Mouse (Mus musculus): Measurements from ENCODE around the gene Ptges. TPM values are rescaled to one million over a fixed set of nuclear protein-coding genes. Genes with fewer than 3 reads are reported as not detected.

Gene Ptges
- total and polyA plus RNA-seq, 2 experiments from 2014 or later: 1.1 to 1.2 TPM

- TF ChIP-seq CTCF (IDR thresholded peaks at IDR 0.05; ENCODE audit: low read depth) (no peak), EP300 (IDR thresholded peaks at IDR 0.05; ENCODE audit: low read depth) (no peak)
- H3K27me3 ChIP-seq (ENCODE audit: control insufficient read depth, insufficient read depth, low read length): no peaks in the 10 kb centered on the region
- WGBS: 63% methylated on average over 3 of the region's 3 CpGs
- H3K4me3 ChIP-seq (ENCODE audit: low read depth, low read length): no peak overlapping the region
- ATAC-seq (ENCODE audit: insufficient read depth, low read depth): no peak
- no peak overlapping the region for H3K4me2 ChIP-seq (ENCODE audit: low read depth, low read length)
- H3K9ac ChIP-seq (replicated peaks; ENCODE audit: low read depth, low read length): no peak overlapping the region
- H3K36me3 ChIP-seq (replicated peaks; ENCODE audit: control insufficient read depth, insufficient read depth, low read length): no peaks in the 10 kb centered on the region
- no peaks in the 10 kb centered on the region for H3K9me3 ChIP-seq (replicated peaks; ENCODE audit: control insufficient read depth, low read length)
- no peak overlapping the region for H3K27ac ChIP-seq (ENCODE audit: low read depth)
- no peak for DNase-seq (ENCODE audit: low spot score)
- peaks cover 21% of the 10 kb centered on the region for H3K4me1 ChIP-seq (ENCODE audit: control insufficient read depth, insufficient read depth)
Observed at GRCm38 (mm10) chr2:30914836-30915235, 14.8 kb downstream of the Ptges start.

DNA sequence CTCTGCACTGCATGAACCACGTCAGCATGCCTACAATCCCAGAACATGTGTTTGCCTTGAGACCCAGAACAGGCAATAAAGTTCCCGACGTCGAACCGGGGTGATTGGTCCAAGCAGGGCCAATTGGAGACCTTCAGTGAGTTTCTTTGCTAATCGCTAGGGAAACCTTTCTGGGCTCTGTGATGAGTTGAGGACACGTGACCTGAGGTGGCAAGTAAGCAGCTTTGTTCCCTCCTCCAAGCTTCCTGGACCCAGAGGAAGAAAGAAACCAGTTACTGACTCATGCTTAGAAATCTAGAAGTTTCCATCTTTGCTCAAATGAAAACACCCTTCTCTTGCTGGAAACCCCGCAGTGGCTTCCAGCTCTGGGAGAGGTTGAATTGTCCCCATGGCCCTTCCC lies 16.6 kb downstream of the Ptges start:
- H3K27ac ChIP-seq (ENCODE audit: low read depth): no peak overlapping the region
- ATAC-seq (ENCODE audit: insufficient read depth, low read depth) (no peak), DNase-seq (ENCODE audit: low spot score) (no peak)
- H3K27me3 ChIP-seq (ENCODE audit: control insufficient read depth, insufficient read depth, low read length): no peaks in the 10 kb centered on the region
- H3K4me2 ChIP-seq (ENCODE audit: low read depth, low read length): no peak overlapping the region
- WGBS: 82% methylated on average over 8 of the region's 8 CpGs
- no peak overlapping the region for H3K4me3 ChIP-seq (ENCODE audit: low read depth, low read length)
- peaks cover 11% of the 10 kb centered on the region for H3K4me1 ChIP-seq (ENCODE audit: control insufficient read depth, insufficient read depth)
- no peaks in the 10 kb centered on the region for H3K9me3 ChIP-seq (replicated peaks; ENCODE audit: control insufficient read depth, low read length)
- TF ChIP-seq EP300 (IDR thresholded peaks at IDR 0.05; ENCODE audit: low read depth): no peak
- no peak for TF ChIP-seq CTCF (IDR thresholded peaks at IDR 0.05; ENCODE audit: low read depth)
- H3K36me3 ChIP-seq (replicated peaks; ENCODE audit: control insufficient read depth, insufficient read depth, low read length): no peaks in the 10 kb centered on the region
- no peak overlapping the region for H3K9ac ChIP-seq (replicated peaks; ENCODE audit: low read depth, low read length)

- Histone ChIP-seq H3K4me3 (ENCODE audit: low read depth, low read length) (no peak overlapping the region), H3K27me3 (ENCODE audit: control insufficient read depth, insufficient read depth, low read length) (no peaks in the 10 kb centered on the region), H3K27ac (ENCODE audit: low read depth) (peak overlapping the region; percentile 50), H3K9ac (replicated peaks; ENCODE audit: low read depth, low read length) (0 out of 2 replicates have a peak overlapping the region, but pooled peaks have one; percentile 8), H3K4me2 (ENCODE audit: low read depth, low read length) (no peak overlapping the region), H3K4me1 (ENCODE audit: control insufficient read depth, insufficient read depth) (peaks cover 11% of the 10 kb centered on the region), H3K36me3 (replicated peaks; ENCODE audit: control insufficient read depth, insufficient read depth, low read length) (no peaks in the 10 kb centered on the region), H3K9me3 (replicated peaks; ENCODE audit: control insufficient read depth, low read length) (no peaks in the 10 kb centered on the region)
- DNase-seq (ENCODE audit: low spot score) (peak; percentile 61), ATAC-seq (ENCODE audit: insufficient read depth, low read depth) (peak; percentile 66)
- 22% methylated on average over 4 of the region's 4 CpGs for WGBS
- no peak for TF ChIP-seq CTCF (IDR thresholded peaks at IDR 0.05; ENCODE audit: low read depth)
- TF ChIP-seq EP300 (IDR thresholded peaks at IDR 0.05; ENCODE audit: low read depth): no peak
Observed at GRCm38 (mm10) chr2:30912291-30912773, 17.3 kb downstream of the Ptges start.

DNA sequence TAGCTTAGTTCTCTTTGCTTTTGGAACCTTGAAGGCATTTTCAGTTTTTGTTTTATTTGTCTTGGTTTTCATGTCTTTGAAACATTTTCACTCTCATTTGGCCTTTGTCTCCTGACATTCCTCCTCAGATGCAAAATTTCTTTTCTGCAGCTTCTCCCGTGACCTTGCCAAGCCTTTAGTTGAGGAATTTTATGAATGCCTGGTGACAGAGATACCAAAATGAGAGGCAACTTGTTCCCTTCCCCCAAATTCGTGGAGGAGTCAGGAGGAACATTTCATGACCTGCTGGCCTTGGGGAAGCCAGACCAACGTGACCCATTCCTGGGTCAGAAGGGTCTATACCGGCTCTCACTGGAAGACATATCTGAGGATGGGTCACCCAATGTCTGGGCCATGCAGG lies 23.0 kb downstream of the Ptges start:
- H3K9me3 ChIP-seq (replicated peaks; ENCODE audit: control insufficient read depth, low read length): no peaks in the 10 kb centered on the region
- ATAC-seq (ENCODE audit: insufficient read depth, low read depth) (no peak), DNase-seq (ENCODE audit: low spot score) (no peak)
- H3K27me3 ChIP-seq (ENCODE audit: control insufficient read depth, insufficient read depth, low read length): 0 out of 2 replicates have a peak, but pooled peaks cover 8% of the 10 kb centered on the region
- H3K9ac ChIP-seq (replicated peaks; ENCODE audit: low read depth, low read length): no peak overlapping the region
- H3K4me2 ChIP-seq (ENCODE audit: low read depth, low read length): no peak overlapping the region
- 44% methylated on average over 4 of the region's 4 CpGs for WGBS
- peaks cover 9% of the 10 kb centered on the region; the same call in 1 of the 2 replicates for H3K4me1 ChIP-seq (ENCODE audit: control insufficient read depth, insufficient read depth)
- H3K36me3 ChIP-seq (replicated peaks; ENCODE audit: control insufficient read depth, insufficient read depth, low read length): no peaks in the 10 kb centered on the region
- TF ChIP-seq CTCF (IDR thresholded peaks at IDR 0.05; ENCODE audit: low read depth) (no peak), EP300 (IDR thresholded peaks at IDR 0.05; ENCODE audit: low read depth) (no peak)
- no peak overlapping the region for H3K27ac ChIP-seq (ENCODE audit: low read depth)
- H3K4me3 ChIP-seq (ENCODE audit: low read depth, low read length): no peak overlapping the region

DNA sequence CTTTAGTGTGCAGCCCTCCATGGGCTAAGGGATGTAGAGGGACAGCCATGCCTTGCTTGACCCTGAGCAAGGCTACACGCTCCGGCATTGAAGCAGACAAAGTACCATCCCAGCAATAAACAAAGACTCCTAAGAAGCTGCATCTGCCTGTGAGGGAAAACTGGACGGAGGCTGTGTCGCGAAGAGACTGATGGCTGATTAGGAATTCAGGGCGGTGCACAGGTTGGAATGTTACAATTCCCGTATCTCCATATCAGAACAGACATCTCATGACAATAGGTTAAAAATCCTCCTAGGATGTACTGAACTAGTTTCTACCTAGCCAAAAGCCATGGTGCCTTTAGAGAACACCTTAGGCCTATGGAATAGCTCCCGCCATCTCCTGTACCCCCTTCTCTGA lies 23.8 kb downstream of the Ptges start:
- no peak overlapping the region for H3K9ac ChIP-seq (replicated peaks; ENCODE audit: low read depth, low read length)
- ATAC-seq (ENCODE audit: insufficient read depth, low read depth): no peak
- H3K4me3 ChIP-seq (ENCODE audit: low read depth, low read length): no peak overlapping the region
- H3K9me3 ChIP-seq (replicated peaks; ENCODE audit: control insufficient read depth, low read length): no peaks in the 10 kb centered on the region
- 91% methylated on average over 8 of the region's 8 CpGs for WGBS
- no peak overlapping the region for H3K4me2 ChIP-seq (ENCODE audit: low read depth, low read length)
- H3K36me3 ChIP-seq (replicated peaks; ENCODE audit: control insufficient read depth, insufficient read depth, low read length): no peaks in the 10 kb centered on the region
- no peak for DNase-seq (ENCODE audit: low spot score)
- 0 out of 2 replicates have a peak, but pooled peaks cover 8% of the 10 kb centered on the region for H3K27me3 ChIP-seq (ENCODE audit: control insufficient read depth, insufficient read depth, low read length)
- no peak overlapping the region for H3K27ac ChIP-seq (ENCODE audit: low read depth)
- H3K4me1 ChIP-seq (ENCODE audit: control insufficient read depth, insufficient read depth): peaks cover 9% of the 10 kb centered on the region; the same call in 1 of the 2 replicates
- TF ChIP-seq CTCF (IDR thresholded peaks at IDR 0.05; ENCODE audit: low read depth) (no peak), EP300 (IDR thresholded peaks at IDR 0.05; ENCODE audit: low read depth) (no peak)

DNA sequence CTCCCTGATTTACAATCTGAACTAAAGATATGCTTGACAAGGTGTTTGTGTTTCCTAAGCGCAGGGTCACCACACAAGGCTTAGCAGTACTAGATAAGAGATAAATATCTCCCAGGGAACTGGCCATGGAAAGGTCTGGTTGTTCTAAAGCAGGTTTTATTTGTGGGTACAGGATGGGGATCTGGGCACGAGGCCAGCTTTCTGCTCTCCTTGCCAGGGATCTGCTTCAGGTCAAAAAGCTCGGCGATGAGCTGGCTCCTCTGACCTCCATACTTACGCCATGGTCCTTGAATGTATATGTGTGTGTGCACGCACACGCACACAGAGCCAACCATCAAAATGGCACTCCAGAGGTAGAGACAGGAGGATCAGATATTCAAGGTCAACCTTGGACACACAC lies 24.7 kb downstream of the Ptges start:
- Histone ChIP-seq H3K27ac (ENCODE audit: low read depth) (no peak overlapping the region), H3K27me3 (ENCODE audit: control insufficient read depth, insufficient read depth, low read length) (0 out of 2 replicates have a peak, but pooled peaks cover 8% of the 10 kb centered on the region), H3K9me3 (replicated peaks; ENCODE audit: control insufficient read depth, low read length) (no peaks in the 10 kb centered on the region), H3K4me1 (ENCODE audit: control insufficient read depth, insufficient read depth) (peaks cover 9% of the 10 kb centered on the region; the same call in 1 of the 2 replicates), H3K36me3 (replicated peaks; ENCODE audit: control insufficient read depth, insufficient read depth, low read length) (no peaks in the 10 kb centered on the region), H3K9ac (replicated peaks; ENCODE audit: low read depth, low read length) (no peak overlapping the region), H3K4me3 (ENCODE audit: low read depth, low read length) (no peak overlapping the region), H3K4me2 (ENCODE audit: low read depth, low read length) (no peak overlapping the region)
- DNase-seq (ENCODE audit: low spot score): no peak
- no peak for ATAC-seq (ENCODE audit: insufficient read depth, low read depth)
- WGBS: 45% methylated on average over 7 of the region's 7 CpGs
- TF ChIP-seq EP300 (IDR thresholded peaks at IDR 0.05; ENCODE audit: low read depth): no peak
- TF ChIP-seq CTCF (IDR thresholded peaks at IDR 0.05; ENCODE audit: low read depth): no peak

Data from heart, postnatal 0 days (tissue).